ENCODE assay signal across 15 mouse cellular contexts in genomic region chr12:52702368-52702967, GRCm38 (mm10). TPM values are rescaled to one million over a fixed set of nuclear protein-coding genes. Genes with fewer than 3 reads are reported as not detected.
A peak's percentile ranks its signal among the peaks of the same experiment; 100 is the strongest.
DNase-seq lines count a peak whose midpoint lies in the region; ATAC-seq lines count a peak whose summit lies in the region.
"Had no signal": no experiment of that assay in that cellular context is flagged by ENCODE, and none has a peak within 500 bp of the region (broad histone marks: within the 10 kb centered on the region; RNA-seq: fewer than 3 reads in every experiment).

No protein-coding gene starts in this region.

- 0 out of 2 replicates have a peak, but pooled peaks cover 3% of the 10 kb centered on the region for H3K36me3 ChIP-seq in forebrain, embryonic 13.5 days (ENCODE audit: poor library complexity, severe bottlenecking)
- H3K36me3 ChIP-seq in forebrain, embryonic 16.5 days (ENCODE audit: control insufficient read depth, insufficient read depth), result no peaks in the 10 kb centered on the region
- peaks cover 8% of the 10 kb centered on the region; the same call in 1 of the 2 replicates for H3K36me3 ChIP-seq in hindbrain, embryonic 10.5 days
- no peaks in the 10 kb centered on the region for H3K36me3 ChIP-seq in neural tube, embryonic 15.5 days
- H3K36me3 ChIP-seq: kidney, embryonic 15.5 days; limb, embryonic 12.5 days had no signal

- 87% methylated on average over 12 of the region's 12 CpGs for WGBS in forebrain, embryonic 13.5 days
- 89% methylated on average over 12 of the region's 12 CpGs for whole genome bisulfite sequencing in forebrain, embryonic 16.5 days
- 90% methylated on average over 12 of the region's 12 CpGs for WGBS in hindbrain, embryonic 10.5 days
- WGBS in neural tube, embryonic 15.5 days, result 52% methylated on average over 12 of the region's 12 CpGs

- peaks cover 58% of the 10 kb centered on the region for H3K4me1 ChIP-seq in forebrain, embryonic 13.5 days
- H3K4me1 ChIP-seq in forebrain, embryonic 16.5 days (replicated peaks; ENCODE audit: control insufficient read depth, insufficient read depth, low read length), result peaks cover 38% of the 10 kb centered on the region
- peaks cover 57% of the 10 kb centered on the region for H3K4me1 ChIP-seq in hindbrain, embryonic 10.5 days (replicated peaks)
- H3K4me1 ChIP-seq in neural tube, embryonic 15.5 days, result peaks cover 59% of the 10 kb centered on the region

- no peak for DNase-seq in hindbrain, embryonic 10.5 days (ENCODE audit: low spot score)
- DNase-seq in left cerebral cortex, adult 8-10 months (ENCODE audit: low spot score in 2 of 2), result no peak
- no peak for DNase-seq in urinary bladder, adult 2 months (ENCODE audit: low spot score)
- no peak for DNase-seq in natural killer cell, adult 2 months (ENCODE audit: low spot score in 2 of 2)
- DNase-seq: cerebellum, adult 18-20 months; heart, postnatal 36 days; liver, postnatal 0 days; thymus, postnatal 25 days had no signal

- H3K4me2 ChIP-seq in forebrain, embryonic 13.5 days, result peak overlapping the region; percentile 76
- no peak overlapping the region; the same call in 1 of the 2 replicates for H3K4me2 ChIP-seq in forebrain, embryonic 16.5 days (ENCODE audit: low read length)
- H3K4me2 ChIP-seq in neural tube, embryonic 15.5 days, result peak overlapping the region; percentile 72
- H3K4me2 ChIP-seq: kidney, embryonic 15.5 days; limb, embryonic 12.5 days had no signal

- H3K27me3 ChIP-seq in forebrain, embryonic 13.5 days, result no peaks in the 10 kb centered on the region
- no peaks in the 10 kb centered on the region for H3K27me3 ChIP-seq in forebrain, embryonic 16.5 days (replicated peaks; ENCODE audit: control insufficient read depth, insufficient read depth, low read length)
- no peaks in the 10 kb centered on the region for H3K27me3 ChIP-seq in hindbrain, embryonic 10.5 days (ENCODE audit: insufficient read depth, poor library complexity, severe bottlenecking)
- H3K27me3 ChIP-seq in neural tube, embryonic 15.5 days (replicated peaks), result no peaks in the 10 kb centered on the region
- H3K27me3 ChIP-seq: CH12.LX; kidney, embryonic 15.5 days; limb, embryonic 12.5 days had no signal

- 0 out of 2 replicates have a peak overlapping the region, but pooled peaks have one; percentile 53 for H3K4me3 ChIP-seq in forebrain, embryonic 13.5 days
- H3K4me3 ChIP-seq in forebrain, embryonic 16.5 days (replicated peaks; ENCODE audit: low read length), result no peak overlapping the region
- H3K4me3 ChIP-seq in hindbrain, embryonic 10.5 days, result peak overlapping the region; percentile 57; the same call in 1 of the 2 replicates
- peak overlapping the region; percentile 62 for H3K4me3 ChIP-seq in neural tube, embryonic 15.5 days (replicated peaks)
- H3K4me3 ChIP-seq: kidney, embryonic 15.5 days; limb, embryonic 12.5 days had no signal

- H3K9ac ChIP-seq in forebrain, embryonic 13.5 days, result peak overlapping the region; percentile 23; the same call in 1 of the 2 replicates
- H3K9ac ChIP-seq in forebrain, embryonic 16.5 days (replicated peaks; ENCODE audit: low read depth, low read length), result no peak overlapping the region
- 0 out of 2 replicates have a peak overlapping the region, but pooled peaks have one; percentile 15 for H3K9ac ChIP-seq in neural tube, embryonic 15.5 days (replicated peaks)
- H3K9ac ChIP-seq: kidney, embryonic 15.5 days; limb, embryonic 12.5 days; liver, postnatal 0 days had no signal

- H3K9me3 ChIP-seq in forebrain, embryonic 13.5 days (replicated peaks), result no peaks in the 10 kb centered on the region
- H3K9me3 ChIP-seq in forebrain, embryonic 16.5 days (ENCODE audit: control insufficient read depth, low read length), result no peaks in the 10 kb centered on the region
- H3K9me3 ChIP-seq in hindbrain, embryonic 10.5 days, result no peaks in the 10 kb centered on the region
- no peaks in the 10 kb centered on the region for H3K9me3 ChIP-seq in neural tube, embryonic 15.5 days (replicated peaks)
- H3K9me3 ChIP-seq: kidney, embryonic 15.5 days; limb, embryonic 12.5 days had no signal

- ATAC-seq in forebrain, embryonic 13.5 days, result no peak
- no peak for ATAC-seq in forebrain, embryonic 16.5 days
- ATAC-seq in megakaryocyte, adult 5-6 weeks (ENCODE audit: poor library complexity, severe bottlenecking), result peak; percentile 47
- ATAC-seq in neural tube, embryonic 15.5 days (ENCODE audit: low FRiP score), result no peak
- ATAC-seq: liver, postnatal 0 days had no signal

- no peak overlapping the region for H3K27ac ChIP-seq in forebrain, embryonic 13.5 days
- H3K27ac ChIP-seq in forebrain, embryonic 16.5 days (ENCODE audit: low read length), result no peak overlapping the region
- H3K27ac ChIP-seq in hindbrain, embryonic 10.5 days, result peak overlapping the region; percentile 35; the same call in 1 of the 2 replicates
- no peak overlapping the region for H3K27ac ChIP-seq in neural tube, embryonic 15.5 days (replicated peaks)
- H3K27ac ChIP-seq: kidney, embryonic 15.5 days; limb, embryonic 12.5 days had no signal

RNA-seq across cellular contexts. Expression of gene Akap6, which starts 3.3 kb away (rescaled TPM):
- 15.3 and 17.4 TPM in 2 replicates for polyA plus RNA-seq in forebrain, embryonic 13.5 days (2015; fragmentation: Nextera tagmentation; extraction: Ambion mirVana)
- polyA plus RNA-seq in forebrain, embryonic 16.5 days (2015; fragmentation: Nextera tagmentation; extraction: Ambion mirVana), result 19.0 and 22.6 TPM in 2 replicates
- 11.2 and 18.7 TPM in 2 replicates for polyA plus RNA-seq in hindbrain, embryonic 10.5 days (2016; fragmentation: Nextera tagmentation; extraction: Ambion mirVana)
- not detected in 2 replicates for total RNA-seq in megakaryocyte, adult 5-6 weeks (2015)
- total RNA-seq in megakaryocyte, adult 5-6 weeks (2017), result not detected in 2 replicates
- 20.3 and 24.4 TPM in 2 replicates for polyA plus RNA-seq in neural tube, embryonic 15.5 days (2015; fragmentation: Nextera tagmentation; extraction: Ambion mirVana)
- total RNA-seq in left cerebral cortex, adult 8-10 months (2022), result 100 to 1,000 TPM; 147 to 178 (median 161) TPM
- 4.1 and 6.3 TPM in 2 replicates for polyA plus RNA-seq in urinary bladder, adult 2 months (2012; rRNA removed)
